Mouse (Mus musculus) heart, postnatal 0 days (tissue): ENCODE data around the gene Nt5m. TPM values are rescaled to one million over a fixed set of nuclear protein-coding genes. Genes with fewer than 3 reads are reported as not detected.

Experiments
- ATAC-seq: fragments of 200-750 bp; cut with Nextera tagmentation; 2 replicates; pipeline ENCODE4 v1.8.0; 2017; ENCODE audit warnings: low read depth, moderate number of reproducible peaks, moderate library complexity; ENCODE audit not compliant: insufficient read depth
- DNase-seq: peaks from one replicate; pipeline ENCODE4 v3.0.0-alpha.2; 2016; ENCODE audit warnings: low spot score
- H3K27ac ChIP-seq: fragments of 300-500 bp; sonication (generic); 2 replicates; pipeline ENCODE4 v1.5.1; 2014; ENCODE audit warnings: low read depth, mild to moderate bottlenecking
- H3K27me3 ChIP-seq: fragments of 300-500 bp; sonication (generic); 2 replicates; pipeline ENCODE4 v1.6.1; 2014; ENCODE audit warnings: low read length, mixed read lengths; ENCODE audit not compliant: control insufficient read depth, insufficient read depth
- H3K36me3 ChIP-seq: fragments of 300-500 bp; sonication (generic); replicated peaks from 2 replicates; pipeline ENCODE4 v1.6.1; 2014; ENCODE audit warnings: low read length, mixed read lengths; ENCODE audit not compliant: control insufficient read depth, insufficient read depth
- H3K4me1 ChIP-seq: fragments of 300-500 bp; sonication (generic); 2 replicates; pipeline ENCODE4 v1.6.1; 2014; ENCODE audit warnings: antibody characterized with exemption; ENCODE audit not compliant: control insufficient read depth, insufficient read depth
- H3K4me2 ChIP-seq: fragments of 300-500 bp; sonication (generic); 2 replicates; pipeline ENCODE4 v1.6.1; 2014; ENCODE audit warnings: low read depth, mild to moderate bottlenecking, low read length, moderate library complexity
- H3K4me3 ChIP-seq: fragments of 300-500 bp; sonication (generic); 2 replicates; pipeline ENCODE4 v1.5.1; 2014; ENCODE audit warnings: low read depth, low read length
- H3K9ac ChIP-seq: fragments of 300-500 bp; sonication (generic); replicated peaks from 2 replicates; pipeline ENCODE4 v1.6.1; 2014; ENCODE audit warnings: low read depth, low read length, mixed read lengths
- H3K9me3 ChIP-seq: fragments of 300-500 bp; sonication (generic); replicated peaks from 2 replicates; pipeline ENCODE4 v1.6.1; 2016; ENCODE audit warnings: low read length; ENCODE audit not compliant: control insufficient read depth
- CTCF ChIP-seq: IDR thresholded peaks from 2 replicates; pipeline ENCODE4 v1.5.1; 2016; ENCODE audit warnings: antibody characterized with exemption, control low read depth, low read depth
- EP300 ChIP-seq: IDR thresholded peaks from 2 replicates; pipeline ENCODE4 v1.6.1; 2016; ENCODE audit warnings: antibody characterized with exemption, low read depth
- WGBS: fragments of 180-500 bp; shearing (Covaris S2); extraction: QIAGEN DNeasy Blood & Tissue Kit; methylation state at CpG from one replicate; pipeline ENCODE4 v1.1.7; 2014; 5-methylcytosine and 5-hydroxymethylcytosine counted together
- polyA plus RNA-seq: library from polyadenylated mRNA; unstranded; fragments of >200 nt; fragmentation: Nextera tagmentation; extraction: Ambion mirVana; gene quantifications from 2 replicates; pipeline ENCODE4 v1.2.1, GENCODE M21; 2015
- total RNA-seq: library from RNA; depleted of rRNA; stranded (reverse); fragments of >200 nt; gene quantifications from 2 replicates; pipeline ENCODE4 v1.2.3, GENCODE M21; 2014; ENCODE audit warnings: low replicate concordance

Gene Nt5m
- total and polyA plus RNA-seq, 2 experiments from 2014 or later = 42.3 to 63.1 TPM

DNA sequence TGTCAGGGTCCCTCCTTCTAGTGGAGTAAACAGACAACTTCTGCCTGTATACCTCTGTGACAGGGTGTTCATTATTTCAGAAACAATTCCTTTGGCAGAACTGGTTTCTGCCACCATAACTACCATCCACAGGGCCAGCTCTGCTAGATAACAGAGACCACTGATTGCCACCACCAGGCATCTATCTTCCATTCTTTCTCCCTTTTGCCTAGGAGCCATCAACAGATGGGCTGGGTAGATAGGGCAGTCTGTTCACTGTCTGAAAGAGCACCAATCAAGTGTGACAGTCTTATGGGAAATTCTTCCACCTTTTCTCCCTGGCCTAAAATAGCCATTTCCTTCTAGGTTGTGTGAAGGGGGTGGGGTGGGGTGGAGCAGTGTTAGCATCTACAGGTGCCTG lies 71.3 kb downstream of the Nt5m start:
- ATAC-seq = no peak
- no peak overlapping the region for H3K9ac ChIP-seq
- no peaks in the 10 kb centered on the region for H3K4me1 ChIP-seq
- no peak overlapping the region for H3K27ac ChIP-seq
- H3K36me3 ChIP-seq = no peaks in the 10 kb centered on the region
- H3K4me2 ChIP-seq = no peak overlapping the region
- H3K9me3 ChIP-seq = no peaks in the 10 kb centered on the region
- TF ChIP-seq EP300 = no peak
- no peak for TF ChIP-seq CTCF
- H3K27me3 ChIP-seq = no peaks in the 10 kb centered on the region
- no peak overlapping the region for H3K4me3 ChIP-seq
- no peak for DNase-seq

DNA sequence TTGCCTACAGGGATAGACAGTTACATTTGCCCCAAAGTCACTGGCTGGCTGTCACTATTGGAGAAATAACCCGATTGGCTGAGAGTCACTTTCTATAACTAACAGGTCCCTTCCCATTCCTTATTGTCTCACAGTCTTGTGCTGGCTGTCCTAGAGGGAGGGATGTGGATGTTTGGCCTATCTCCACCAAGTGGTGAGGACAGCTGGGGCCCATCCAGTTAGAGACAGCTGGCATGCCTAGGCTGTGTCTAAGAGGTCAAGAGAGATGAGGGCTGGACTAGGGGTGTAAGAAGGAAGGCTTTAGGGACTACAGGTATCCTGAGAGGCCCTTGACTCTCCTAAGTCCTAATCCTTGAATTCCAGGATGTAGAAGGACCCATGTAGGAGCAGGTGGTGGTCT lies 72.3 kb downstream of the Nt5m start:
- Histone ChIP-seq H3K4me3 (no peak overlapping the region), H3K27me3 (no peaks in the 10 kb centered on the region), H3K9me3 (no peaks in the 10 kb centered on the region), H3K36me3 (no peaks in the 10 kb centered on the region), H3K9ac (no peak overlapping the region), H3K4me2 (no peak overlapping the region), H3K4me1 (no peaks in the 10 kb centered on the region), H3K27ac (no peak overlapping the region)
- WGBS = 71% methylated on average over 1 of the region's 1 CpGs
- TF ChIP-seq CTCF (no peak), EP300 (no peak)
- no peak for DNase-seq
- ATAC-seq = no peak

DNA sequence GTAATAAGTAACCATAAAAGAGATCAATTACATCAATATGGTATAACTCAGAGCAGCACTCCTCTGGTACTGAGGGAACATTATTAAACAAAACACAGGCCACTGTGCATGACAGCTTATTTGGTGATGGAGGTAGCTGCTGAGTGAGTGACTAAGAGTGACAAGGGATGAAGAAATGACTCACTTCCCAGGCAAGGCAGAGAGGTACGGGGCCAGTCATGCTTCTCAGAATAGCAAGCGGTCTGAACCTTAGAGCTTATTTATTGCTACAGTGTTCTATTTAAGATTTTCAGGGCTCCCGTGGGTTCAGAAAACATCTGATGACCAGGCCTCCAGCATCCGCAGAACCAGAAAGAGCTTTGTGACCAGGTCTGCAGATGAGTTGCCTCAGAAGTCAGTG lies 74.5 kb downstream of the Nt5m start:
- H3K4me1 ChIP-seq = peaks cover 4% of the 10 kb centered on the region; the same call in 1 of the 2 replicates
- no peak for DNase-seq
- H3K4me2 ChIP-seq = no peak overlapping the region
- H3K27me3 ChIP-seq = no peaks in the 10 kb centered on the region
- no peak for ATAC-seq
- H3K4me3 ChIP-seq = no peak overlapping the region
- H3K9me3 ChIP-seq = no peaks in the 10 kb centered on the region
- H3K27ac ChIP-seq = no peak overlapping the region
- H3K36me3 ChIP-seq = no peaks in the 10 kb centered on the region
- WGBS = 56% methylated on average over 4 of the region's 4 CpGs
- TF ChIP-seq CTCF = no peak
- TF ChIP-seq EP300 = no peak
- no peak overlapping the region for H3K9ac ChIP-seq

DNA sequence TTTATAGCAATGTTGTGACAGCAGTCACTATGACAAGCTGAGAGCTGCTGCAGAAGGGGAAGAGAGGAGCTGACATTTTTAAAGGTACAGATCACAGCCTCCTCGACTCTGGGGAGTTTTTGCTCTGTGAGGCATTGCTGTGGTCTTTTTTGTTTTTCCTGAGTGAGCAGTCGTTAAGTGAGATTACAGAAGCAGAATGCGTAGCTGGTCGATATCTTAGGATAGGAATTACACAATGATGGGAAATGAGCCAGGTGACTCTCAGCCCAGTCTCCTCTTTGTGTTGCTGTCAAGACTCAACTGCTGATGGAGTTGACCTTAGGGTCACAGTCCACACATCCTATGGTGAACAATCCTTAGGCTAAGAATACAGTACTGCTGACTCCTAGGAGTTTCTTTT lies 78.8 kb downstream of the Nt5m start:
- H3K4me3 ChIP-seq = no peak overlapping the region
- peak; percentile 75 for ATAC-seq
- H3K9me3 ChIP-seq = no peaks in the 10 kb centered on the region
- peak; percentile 60 for DNase-seq
- WGBS = 2% methylated on average over 4 of the region's 4 CpGs
- peak overlapping the region; percentile 65 for H3K27ac ChIP-seq
- TF ChIP-seq CTCF = no peak
- peak; percentile 81 for TF ChIP-seq EP300
- peaks cover 10% of the 10 kb centered on the region; the same call in 1 of the 2 replicates for H3K4me1 ChIP-seq
- H3K27me3 ChIP-seq = no peaks in the 10 kb centered on the region
- H3K36me3 ChIP-seq = no peaks in the 10 kb centered on the region
- H3K9ac ChIP-seq = no peak overlapping the region
- no peak overlapping the region for H3K4me2 ChIP-seq

DNA sequence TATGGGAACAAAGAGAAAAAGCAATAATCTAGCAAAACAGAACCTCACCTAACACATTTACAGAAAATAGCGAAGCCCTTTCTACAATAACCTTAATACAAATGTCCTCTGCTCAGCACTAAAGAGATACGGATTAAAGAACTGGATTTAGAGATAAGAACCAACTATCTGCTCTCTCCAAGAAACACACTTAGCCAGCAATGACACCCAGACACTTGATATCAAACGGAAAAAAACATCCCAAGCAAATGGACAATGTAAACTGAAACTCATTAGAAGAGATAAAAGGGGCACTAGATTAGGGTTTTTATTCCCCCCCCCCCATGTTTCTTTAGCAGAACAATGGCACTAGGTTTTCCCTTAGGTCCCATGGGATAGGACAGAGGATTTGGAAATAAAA lies 80.2 kb downstream of the Nt5m start:
- H3K27ac ChIP-seq = no peak overlapping the region
- no peaks in the 10 kb centered on the region for H3K9me3 ChIP-seq
- 35% methylated on average over 3 of the region's 3 CpGs for WGBS
- H3K9ac ChIP-seq = no peak overlapping the region
- no peak for TF ChIP-seq CTCF
- TF ChIP-seq EP300 = no peak
- DNase-seq (no peak), ATAC-seq (no peak)
- peaks cover 10% of the 10 kb centered on the region; the same call in 1 of the 2 replicates for H3K4me1 ChIP-seq
- H3K4me2 ChIP-seq = no peak overlapping the region
- no peaks in the 10 kb centered on the region for H3K27me3 ChIP-seq
- no peak overlapping the region for H3K4me3 ChIP-seq
- no peaks in the 10 kb centered on the region for H3K36me3 ChIP-seq

DNA sequence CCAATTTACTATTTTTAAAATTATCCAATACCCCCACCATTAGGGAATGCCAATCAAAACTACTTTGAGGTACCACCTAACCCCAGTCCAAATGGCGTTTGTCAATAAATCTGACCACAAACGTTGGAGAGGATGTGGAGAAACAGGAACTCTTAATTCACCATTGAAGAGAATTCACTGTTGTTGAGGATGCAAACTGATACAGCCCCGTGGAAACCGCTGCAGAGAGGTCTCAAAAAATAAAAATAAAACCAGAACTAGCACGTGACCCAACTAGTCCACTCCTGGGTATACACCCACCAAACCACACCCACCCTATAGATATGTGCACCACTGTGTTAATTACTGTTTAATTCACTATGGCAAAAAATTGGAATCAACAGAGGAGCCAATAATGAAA lies 81.1 kb downstream of the Nt5m start:
- no peaks in the 10 kb centered on the region for H3K36me3 ChIP-seq
- ATAC-seq (no peak), DNase-seq (no peak)
- no peak overlapping the region for H3K27ac ChIP-seq
- no peak overlapping the region for H3K4me3 ChIP-seq
- H3K4me1 ChIP-seq = peaks cover 10% of the 10 kb centered on the region; the same call in 1 of the 2 replicates
- TF ChIP-seq EP300 = no peak
- no peak for TF ChIP-seq CTCF
- H3K9ac ChIP-seq = no peak overlapping the region
- H3K4me2 ChIP-seq = no peak overlapping the region
- H3K27me3 ChIP-seq = no peaks in the 10 kb centered on the region
- H3K9me3 ChIP-seq = no peaks in the 10 kb centered on the region
- 55% methylated on average over 5 of the region's 5 CpGs for WGBS
